Mouse (Mus musculus) megakaryocyte, embryonic 14.5 days (primary cell): ENCODE data around the gene Kcnc2.

Experiments
- FLI1 ChIP-seq: IDR thresholded peaks from 2 replicates; pipeline ENCODE4 v1.6.1; 2012; ENCODE audit warnings: low read length, inconsistent platforms, mixed read lengths
- GATA1 ChIP-seq: IDR thresholded peaks from 3 replicates; pipeline ENCODE4 v1.6.1; 2012; ENCODE audit warnings: mixed read lengths, low read length, inconsistent platforms, borderline replicate concordance

DNA sequence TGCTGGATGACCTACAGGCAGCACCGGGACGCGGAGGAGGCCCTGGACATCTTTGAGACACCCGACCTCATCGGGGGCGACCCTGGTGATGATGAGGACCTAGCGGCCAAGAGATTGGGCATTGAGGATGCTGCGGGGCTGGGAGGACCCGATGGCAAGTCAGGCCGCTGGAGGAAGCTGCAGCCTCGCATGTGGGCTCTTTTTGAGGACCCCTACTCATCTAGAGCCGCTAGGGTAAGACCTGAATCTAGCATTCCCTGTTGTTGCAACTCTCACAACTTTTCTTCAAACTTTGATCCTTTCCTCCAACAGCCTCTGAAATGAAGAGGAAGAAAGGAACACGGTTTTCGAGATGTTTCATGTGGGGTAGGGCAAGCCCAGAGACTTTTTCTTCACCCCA is 1.2 kb downstream of the Kcnc2 start:
- TF ChIP-seq GATA1 = no peak
- no peak for TF ChIP-seq FLI1
